Mouse (Mus musculus) liver, embryonic 15.5 days (tissue): ENCODE data around the gene Upf3b. TPM values are rescaled to one million over a fixed set of nuclear protein-coding genes. Genes with fewer than 3 reads are reported as not detected.

Experiments
- ATAC-seq: fragments of 200-750 bp; cut with Nextera tagmentation; 2 replicates; pipeline ENCODE4 v1.8.0; 2017; ENCODE audit warnings: moderate number of reproducible peaks, mild to moderate bottlenecking, moderate library complexity; ENCODE audit not compliant: insufficient read depth
- H3K27ac ChIP-seq: fragments of 300-500 bp; sonication (generic); replicated peaks from 2 replicates; pipeline ENCODE4 v1.5.1; 2015; ENCODE audit warnings: mild to moderate bottlenecking, inconsistent platforms
- H3K27me3 ChIP-seq: fragments of 300-500 bp; sonication (generic); 2 replicates; pipeline ENCODE4 v1.6.1; 2015; ENCODE audit warnings: mild to moderate bottlenecking, inconsistent platforms
- H3K36me3 ChIP-seq: fragments of 300-500 bp; sonication (generic); replicated peaks from 2 replicates; pipeline ENCODE4 v1.6.1; 2015; ENCODE audit warnings: moderate library complexity, mild to moderate bottlenecking, inconsistent platforms
- H3K4me1 ChIP-seq: fragments of 300-500 bp; sonication (generic); replicated peaks from 2 replicates; pipeline ENCODE4 v1.6.1; 2015; ENCODE audit warnings: inconsistent platforms
- H3K4me2 ChIP-seq: fragments of 300-500 bp; sonication (generic); 2 replicates; pipeline ENCODE4 v1.6.1; 2015; ENCODE audit warnings: moderate library complexity, mild to moderate bottlenecking, inconsistent platforms
- H3K4me3 ChIP-seq: fragments of 300-500 bp; sonication (generic); replicated peaks from 2 replicates; pipeline ENCODE4 v1.5.1; 2015; ENCODE audit warnings: mild to moderate bottlenecking, inconsistent platforms
- H3K9ac ChIP-seq: fragments of 300-500 bp; sonication (generic); 2 replicates; pipeline ENCODE4 v1.6.1; 2015; ENCODE audit warnings: moderate library complexity, mild to moderate bottlenecking, inconsistent platforms
- H3K9me3 ChIP-seq: fragments of 300-500 bp; sonication (generic); replicated peaks from 2 replicates; pipeline ENCODE4 v1.6.1; 2016; ENCODE audit warnings: inconsistent platforms
- WGBS: fragments of 180-500 bp; shearing (Covaris S2); methylation state at CpG from one replicate; pipeline ENCODE4 v1.1.7; 2015; ENCODE audit warnings: mixed read lengths; ENCODE audit not compliant: insufficient replicate concordance; 5-methylcytosine and 5-hydroxymethylcytosine counted together
- polyA plus RNA-seq: library from polyadenylated mRNA; unstranded; fragments of >200 nt; fragmentation: Nextera tagmentation; extraction: Ambion mirVana; gene quantifications from 2 replicates; pipeline ENCODE4 v1.2.1, GENCODE M21; 2015

The Upf3b gene
- polyA plus RNA-seq, 1 experiment from 2014 or later = 8.3 TPM

- no peaks in the 10 kb centered on the region; the same call in 1 of the 2 replicates for H3K27me3 ChIP-seq
- peak overlapping the region; percentile 76 for H3K4me2 ChIP-seq
- H3K9ac ChIP-seq = peak overlapping the region; percentile 67
- no peaks in the 10 kb centered on the region for H3K9me3 ChIP-seq
- peak overlapping the region; percentile 71 for H3K4me3 ChIP-seq
- H3K36me3 ChIP-seq = peaks cover 13% of the 10 kb centered on the region; the same call in 1 of the 2 replicates
- peak overlapping the region; percentile 94 for H3K27ac ChIP-seq
- peaks cover 10% of the 10 kb centered on the region; the same call in 1 of the 2 replicates for H3K4me1 ChIP-seq
- peak; percentile 89 for ATAC-seq
- 13% methylated on average over 27 of the region's 27 CpGs for WGBS
These were observed 463 bp downstream of the Upf3b start for GRCm38 (mm10) chrX:37109526-37110192.

DNA sequence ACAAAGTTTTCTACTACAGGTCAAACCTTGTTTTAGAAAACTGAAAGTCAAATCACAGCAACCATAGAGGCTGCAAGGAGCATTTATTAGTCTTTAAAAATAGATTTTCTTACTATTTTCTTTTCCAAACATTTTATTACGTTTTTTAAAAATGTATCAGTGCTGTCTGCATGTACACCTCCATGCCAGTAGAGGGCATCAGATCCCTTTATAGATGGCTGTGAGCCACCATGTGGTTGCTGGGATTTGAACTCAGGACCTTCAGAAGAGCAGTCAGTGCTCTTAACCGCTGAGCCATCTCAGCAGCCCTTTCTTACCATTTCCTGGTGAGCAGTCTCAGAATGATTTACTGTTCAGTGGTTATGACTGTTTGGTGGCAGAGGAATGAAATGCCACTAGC, 6.3 kb downstream of the Upf3b start:
- WGBS = 75% methylated on average over 2 of the region's 2 CpGs

GRCm38 (mm10) chrX:37098681-37099080, 11.4 kb downstream of the Upf3b start:
- ATAC-seq = no peak
- H3K4me2 ChIP-seq = no peak overlapping the region
- WGBS = 78% methylated on average over 3 of the region's 3 CpGs

More for the DNA sequence above, 6.3 kb downstream of the Upf3b start:
- Histone ChIP-seq H3K36me3 (peaks cover 26% of the 10 kb centered on the region; the same call in 1 of the 2 replicates), H3K4me1 (peaks cover 2% of the 10 kb centered on the region; the same call in 1 of the 2 replicates), H3K4me2 (no peak overlapping the region), H3K4me3 (no peak overlapping the region), H3K27me3 (no peaks in the 10 kb centered on the region), H3K27ac (no peak overlapping the region), H3K9ac (no peak overlapping the region), H3K9me3 (no peaks in the 10 kb centered on the region)
- no peak for ATAC-seq

GRCm38 (mm10) chrX:37095106-37095768, 14.9 kb downstream of the Upf3b start:
- Histone ChIP-seq H3K4me1 (no peaks in the 10 kb centered on the region), H3K36me3 (peaks cover 47% of the 10 kb centered on the region), H3K9me3 (no peaks in the 10 kb centered on the region), H3K4me2 (no peak overlapping the region), H3K27me3 (no peaks in the 10 kb centered on the region), H3K27ac (no peak overlapping the region), H3K4me3 (no peak overlapping the region), H3K9ac (no peak overlapping the region)
- WGBS = 70% methylated on average over 11 of the region's 11 CpGs
- no peak for ATAC-seq

More at GRCm38 (mm10) chrX:37098681-37099080, 11.4 kb downstream of the Upf3b start:
- Histone ChIP-seq H3K4me1 (no peaks in the 10 kb centered on the region), H3K36me3 (peaks cover 47% of the 10 kb centered on the region), H3K4me3 (no peak overlapping the region), H3K9me3 (no peaks in the 10 kb centered on the region), H3K9ac (no peak overlapping the region), H3K27ac (no peak overlapping the region), H3K27me3 (no peaks in the 10 kb centered on the region)

DNA sequence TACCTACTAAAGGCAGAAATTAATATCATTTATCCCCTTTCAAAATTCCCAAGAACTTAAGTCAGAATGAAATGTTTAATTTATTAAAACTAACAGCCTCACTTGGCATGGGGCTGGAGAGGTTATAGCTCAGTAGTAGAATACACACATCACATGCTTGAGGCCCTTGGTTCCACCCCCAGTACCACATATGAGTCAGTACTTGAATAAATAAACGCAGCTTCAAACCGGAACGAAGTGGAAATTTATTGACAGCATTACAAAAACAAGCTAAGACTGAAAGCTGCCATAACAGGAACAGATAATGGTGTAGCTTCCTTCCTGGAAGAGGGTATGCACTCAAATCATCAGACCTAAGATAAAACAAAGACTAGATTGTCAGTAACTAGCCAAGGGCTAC, 18.7 kb downstream of the Upf3b start:
- no peak overlapping the region for H3K4me3 ChIP-seq
- peaks cover 24% of the 10 kb centered on the region for H3K36me3 ChIP-seq
- H3K27me3 ChIP-seq = no peaks in the 10 kb centered on the region
- no peaks in the 10 kb centered on the region for H3K9me3 ChIP-seq
- no peak for ATAC-seq
- no peaks in the 10 kb centered on the region for H3K4me1 ChIP-seq
- 73% methylated on average over 3 of the region's 3 CpGs for WGBS
- H3K9ac ChIP-seq = no peak overlapping the region
- H3K27ac ChIP-seq = no peak overlapping the region
- no peak overlapping the region for H3K4me2 ChIP-seq

GRCm38 (mm10) chrX:37088778-37089177, 21.3 kb downstream of the Upf3b start:
- Histone ChIP-seq H3K27me3 (no peaks in the 10 kb centered on the region), H3K4me3 (no peak overlapping the region), H3K36me3 (peaks cover 10% of the 10 kb centered on the region), H3K9ac (no peak overlapping the region), H3K4me1 (no peaks in the 10 kb centered on the region; the same call in 1 of the 2 replicates), H3K27ac (no peak overlapping the region), H3K4me2 (no peak overlapping the region), H3K9me3 (no peaks in the 10 kb centered on the region)
- ATAC-seq = no peak
- 67% methylated on average over 1 of the region's 1 CpGs for WGBS

GRCm38 (mm10) chrX:37085665-37086064, 24.5 kb downstream of the Upf3b start:
- no peaks in the 10 kb centered on the region for H3K27me3 ChIP-seq
- no peaks in the 10 kb centered on the region for H3K9me3 ChIP-seq
- H3K9ac ChIP-seq = no peak overlapping the region
- peaks cover 16% of the 10 kb centered on the region for H3K36me3 ChIP-seq
- peak overlapping the region; percentile 65 for H3K4me2 ChIP-seq
- H3K27ac ChIP-seq = peak overlapping the region; percentile 91
- H3K4me3 ChIP-seq = peak overlapping the region; percentile 67
- WGBS = 20% methylated on average over 9 of the region's 9 CpGs
- peaks cover 8% of the 10 kb centered on the region for H3K4me1 ChIP-seq
- ATAC-seq = peak; percentile 73

DNA sequence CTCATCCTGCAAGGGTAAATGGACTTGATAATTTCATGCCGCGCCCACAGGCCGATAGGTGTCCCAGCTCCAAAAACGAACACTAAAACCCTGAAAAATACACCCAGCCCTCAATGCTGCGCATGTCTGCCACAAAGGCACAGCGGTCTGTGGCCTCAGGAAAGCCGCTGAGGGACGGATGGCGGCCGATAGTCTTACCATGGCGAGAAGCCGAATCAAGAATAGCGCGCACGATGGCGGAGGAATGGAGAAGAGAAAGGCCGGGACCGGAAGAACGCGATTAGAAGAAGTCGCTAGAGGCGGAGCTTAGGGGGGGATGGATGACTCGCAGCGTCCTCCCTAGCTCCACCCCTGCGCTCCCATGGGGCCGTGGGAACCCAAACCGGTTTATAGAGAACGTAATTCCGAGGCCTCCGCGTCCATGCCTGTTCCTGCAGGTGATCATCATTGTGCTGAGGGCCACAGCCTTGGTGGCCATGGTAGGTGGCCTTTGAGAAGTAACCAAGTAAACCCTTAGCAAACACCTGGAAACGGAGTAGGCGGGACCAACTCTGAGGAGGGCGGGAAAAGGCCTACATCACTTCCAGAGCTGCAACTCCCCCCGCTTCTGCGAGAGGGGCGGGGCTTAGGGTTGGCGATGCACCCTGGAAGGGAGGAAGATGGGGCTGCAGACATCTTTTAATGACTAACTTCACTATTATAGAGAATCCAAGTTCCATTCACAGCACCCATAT, 25.0 kb downstream of the Upf3b start, which contains the start of gene Rpl39:
Gene Rpl39, minus strand, starts transcription at position 476 of the 734 bp plus-strand sequence.
- H3K27ac ChIP-seq = peak within 1 kb of the TSS; percentile 91
- 13% methylated on average over 38 of the region's 38 CpGs for WGBS
- peak; percentile 94 for ATAC-seq

DNA sequence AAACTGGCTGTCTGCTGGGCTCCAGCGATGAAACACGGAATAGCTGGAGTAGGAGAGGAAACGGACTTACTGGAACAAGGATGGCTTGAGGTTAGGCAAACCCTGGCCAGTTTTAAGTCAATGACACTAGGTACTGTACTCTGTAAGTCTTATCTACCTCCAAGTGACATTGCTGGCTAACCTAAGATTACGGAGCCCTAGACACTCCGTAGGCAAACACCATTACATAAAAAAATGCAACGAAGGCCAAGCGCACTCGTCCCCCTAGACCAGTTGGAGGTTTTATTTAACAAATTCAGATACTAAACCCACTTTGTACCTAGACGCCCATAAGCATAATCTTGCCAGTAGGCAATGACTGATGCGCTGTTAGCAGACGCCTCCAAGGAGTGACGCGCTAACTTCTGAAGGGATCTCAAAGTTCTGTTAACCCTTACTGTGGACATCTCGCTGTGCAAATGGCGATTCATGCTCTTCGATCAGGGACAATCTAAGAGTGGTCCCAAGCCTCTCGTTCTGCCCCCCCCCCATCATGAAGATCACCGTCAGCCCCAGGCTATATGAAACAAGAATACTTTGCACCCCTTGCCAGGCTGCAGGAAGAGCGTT, 25.7 kb downstream of the Upf3b start:
- Histone ChIP-seq H3K4me1 (peaks cover 8% of the 10 kb centered on the region), H3K4me2 (peak overlapping the region; percentile 65), H3K27me3 (no peaks in the 10 kb centered on the region), H3K4me3 (peak overlapping the region; percentile 67), H3K9ac (peak overlapping the region; percentile 64), H3K27ac (peak overlapping the region; percentile 91), H3K9me3 (no peaks in the 10 kb centered on the region), H3K36me3 (peaks cover 16% of the 10 kb centered on the region)
- ATAC-seq = peak; percentile 40; the same call in 1 of the 2 replicates
- 14% methylated on average over 19 of the region's 19 CpGs for WGBS

More for the DNA sequence above, 25.0 kb downstream of the Upf3b start, which contains the start of gene Rpl39:
- peaks cover 8% of the 10 kb centered on the region for H3K4me1 ChIP-seq
- H3K27me3 ChIP-seq = no peaks in the 10 kb centered on the region
- peak within 1 kb of the TSS; percentile 64 for H3K9ac ChIP-seq
- H3K4me2 ChIP-seq = peak within 1 kb of the TSS; percentile 65
- no peaks in the 10 kb centered on the region for H3K9me3 ChIP-seq
- H3K36me3 ChIP-seq = peaks cover 16% of the 10 kb centered on the region
- H3K4me3 ChIP-seq = peak within 1 kb of the TSS; percentile 67

GRCm38 (mm10) chrX:37081194-37081593, 28.9 kb downstream of the Upf3b start:
- no peak for ATAC-seq
- peaks cover 16% of the 10 kb centered on the region for H3K36me3 ChIP-seq
- H3K4me2 ChIP-seq = no peak overlapping the region
- H3K27me3 ChIP-seq = no peaks in the 10 kb centered on the region
- H3K9me3 ChIP-seq = no peaks in the 10 kb centered on the region
- WGBS = 43% methylated on average over 6 of the region's 6 CpGs
- no peak overlapping the region for H3K9ac ChIP-seq
- H3K27ac ChIP-seq = no peak overlapping the region
- peaks cover 8% of the 10 kb centered on the region for H3K4me1 ChIP-seq
- H3K4me3 ChIP-seq = no peak overlapping the region
